18 mouse cellular contexts compared by ENCODE assay signal in genomic region chr1:156994005-156994643, GRCm38 (mm10). TPM values are rescaled to one million over a fixed set of nuclear protein-coding genes. Genes with fewer than 3 reads are reported as not detected.
DNase-seq lines count a peak whose midpoint lies in the region; ATAC-seq and TF ChIP-seq lines count a peak whose summit lies in the region.
"Had no signal": no experiment of that assay in that cellular context is flagged by ENCODE, and none has a peak within 500 bp of the region (broad histone marks: within the 10 kb centered on the region; RNA-seq: fewer than 3 reads in every experiment).

No protein-coding gene starts in this region.

- no peak for DNase-seq in heart, embryonic 10.5 days (ENCODE audit: low spot score)
- DNase-seq in heart, postnatal 10 days = no peak
- DNase-seq in spleen, adult 2 months (ENCODE audit: low read depth in 1 of 2, low spot score in 2 of 2) = peak in 1 of 2 experiments; percentile 54
- no peak for DNase-seq in spleen, postnatal 4 days (ENCODE audit: low spot score in 2 of 2)
- DNase-seq in liver, embryonic 13.5 days = no peak
- no peak for DNase-seq in urinary bladder, postnatal 10 days (ENCODE audit: low spot score)
- DNase-seq in layer of hippocampus, postnatal 10 days (ENCODE audit: low spot score in 2 of 2) = no peak
- DNase-seq: adrenal gland, adult 2 months; cerebellum, adult 8-10 months; kidney, adult 8-10 months; kidney, postnatal 14 days; midbrain, embryonic 14.5 days; thymus, adult 2 months had no signal

- intact Hi-C loops in heart, postnatal 10 days (cut with DNase I) = no loop called here

- no peaks in the 10 kb centered on the region for H3K9me3 ChIP-seq in heart, embryonic 10.5 days
- H3K9me3 ChIP-seq in liver, embryonic 13.5 days (replicated peaks) = no peaks in the 10 kb centered on the region
- H3K9me3 ChIP-seq: hindbrain, embryonic 12.5 days had no signal

- H3K27ac ChIP-seq in heart, embryonic 10.5 days = peak overlapping the region; percentile 60; the same call in 1 of the 2 replicates
- peak overlapping the region; percentile 83 for H3K27ac ChIP-seq in spleen, adult 2 months (ENCODE audit: insufficient read depth, low read length)
- no peak overlapping the region for H3K27ac ChIP-seq in liver, embryonic 13.5 days
- H3K27ac ChIP-seq: hindbrain, embryonic 12.5 days; layer of hippocampus, adult 2 months had no signal

- TF ChIP-seq POLR2A in spleen, adult 2 months (IDR thresholded peaks at IDR 0.05; ENCODE audit: low read depth, low read length) = peak; percentile 35; the same call in 1 of the 2 replicates

- peaks cover 25% of the 10 kb centered on the region for H3K4me1 ChIP-seq in heart, embryonic 10.5 days
- H3K4me1 ChIP-seq in spleen, adult 2 months (ENCODE audit: control insufficient read depth, insufficient read depth, insufficient read length) = peaks cover 40% of the 10 kb centered on the region
- H3K4me1 ChIP-seq in liver, embryonic 13.5 days (replicated peaks) = peaks cover 64% of the 10 kb centered on the region

- no peaks in the 10 kb centered on the region for H3K27me3 ChIP-seq in heart, embryonic 10.5 days (ENCODE audit: insufficient read depth, poor library complexity, severe bottlenecking)
- H3K27me3 ChIP-seq in spleen, adult 2 months (ENCODE audit: control insufficient read depth, insufficient read depth, low read length) = no peaks in the 10 kb centered on the region
- no peaks in the 10 kb centered on the region for H3K27me3 ChIP-seq in liver, embryonic 13.5 days
- H3K27me3 ChIP-seq: hindbrain, embryonic 12.5 days had no signal

- H3K36me3 ChIP-seq in heart, embryonic 10.5 days = no peaks in the 10 kb centered on the region
- no peaks in the 10 kb centered on the region for H3K36me3 ChIP-seq in spleen, adult 2 months (ENCODE audit: control insufficient read depth, insufficient read depth, low read length)
- no peaks in the 10 kb centered on the region for H3K36me3 ChIP-seq in liver, embryonic 13.5 days
- H3K36me3 ChIP-seq: hindbrain, embryonic 12.5 days had no signal

- H3K4me2 ChIP-seq in liver, embryonic 13.5 days = no peak overlapping the region
- H3K4me2 ChIP-seq: hindbrain, embryonic 12.5 days had no signal

- no peak overlapping the region for H3K9ac ChIP-seq in liver, embryonic 13.5 days
- H3K9ac ChIP-seq: hindbrain, embryonic 12.5 days had no signal

- TF ChIP-seq CTCF in spleen, adult 2 months (IDR thresholded peaks at IDR 0.05; ENCODE audit: extremely low read depth, insufficient read depth, insufficient read length, insufficient replicate concordance) = no peak

- peak; percentile 56; the same call in 1 of the 2 replicates for ATAC-seq in liver, embryonic 13.5 days (ENCODE audit: low read depth)
- ATAC-seq: forebrain, embryonic 14.5 days; lung, postnatal 0 days had no signal

- WGBS in heart, embryonic 10.5 days = 56% methylated on average over 15 of the region's 15 CpGs
- 54% methylated on average over 15 of the region's 15 CpGs for WGBS in spleen, adult 2 months
- 39% methylated on average over 15 of the region's 15 CpGs for WGBS in liver, embryonic 13.5 days (ENCODE audit: insufficient replicate concordance)

- no peak overlapping the region for H3K4me3 ChIP-seq in heart, embryonic 10.5 days
- no peak overlapping the region for H3K4me3 ChIP-seq in spleen, adult 2 months (ENCODE audit: extremely low read depth, insufficient read depth, insufficient read length)
- no peak overlapping the region for H3K4me3 ChIP-seq in liver, embryonic 13.5 days (replicated peaks)
- H3K4me3 ChIP-seq: hindbrain, embryonic 12.5 days; layer of hippocampus, adult 2 months; myocyte had no signal

RNA-seq across cellular contexts. Expression of gene Ralgps2, which starts 54.7 kb away (rescaled TPM):
- 49.6 and 55.2 TPM in 2 replicates for polyA plus RNA-seq in heart, embryonic 10.5 days (2016; fragmentation: Nextera tagmentation; extraction: Ambion mirVana)
- total RNA-seq in heart, postnatal 10 days (2021) = 10 to 100 TPM; 22.0 to 24.5 TPM
- 29.1 and 36.5 TPM in 2 replicates for polyA plus RNA-seq in spleen, adult 2 months (2012; rRNA removed)
- polyA plus RNA-seq in liver, embryonic 13.5 days (2015; fragmentation: Nextera tagmentation; extraction: Ambion mirVana) = 21.0 TPM in 2 replicates
- total RNA-seq in layer of hippocampus, postnatal 10 days (2021) = 100 to 1,000 TPM in 1 of 2 experiments, 10 to 100 TPM in 1; 93.3 to 101 TPM
